Mouse (Mus musculus): Measurements from ENCODE around the gene Slc25a36. TPM values are rescaled to one million over a fixed set of nuclear protein-coding genes. Genes with fewer than 3 reads are reported as not detected.

The Slc25a36 gene
- total and polyA plus RNA-seq, 2 experiments: 0.95 to 8.3 TPM

- H3K36me3 ChIP-seq (ENCODE audit: control insufficient read depth, insufficient read depth, low read length): no peaks in the 10 kb centered on the region
- no peak overlapping the region for H3K27ac ChIP-seq (replicated peaks; ENCODE audit: insufficient read depth, low read depth, low read length)
- peaks cover 3% of the 10 kb centered on the region; the same call in 1 of the 2 replicates for H3K27me3 ChIP-seq (ENCODE audit: control insufficient read depth, insufficient read depth, low read length)
- no peak overlapping the region for H3K4me3 ChIP-seq (ENCODE audit: insufficient read depth, low read depth, low read length)
- no peak overlapping the region for H3K9ac ChIP-seq (ENCODE audit: low read depth, low read length)
- no peak for DNase-seq (ENCODE audit: extremely low read depth, low read depth, low spot score)
- H3K79me2 ChIP-seq (ENCODE audit: control insufficient read depth, insufficient read depth, low read length): no peaks in the 10 kb centered on the region
- TF ChIP-seq POLR2A (IDR thresholded peaks at IDR 0.05; ENCODE audit: extremely low read depth, insufficient read depth, low read length): no peak
- TF ChIP-seq CTCF (IDR thresholded peaks at IDR 0.05; ENCODE audit: low read depth, low read length): no peak
- H3K4me1 ChIP-seq (ENCODE audit: control insufficient read depth, insufficient read depth, low read length): no peaks in the 10 kb centered on the region
Observed at GRCm38 (mm10) chr9:97087850-97088249, 23.1 kb downstream of the Slc25a36 start.

GRCm38 (mm10) chr9:97084628-97085027, 26.3 kb downstream of the Slc25a36 start:
- 89% methylated on average over 2 of the region's 2 CpGs for WGBS

GRCm38 (mm10) chr9:97081106-97081862, 29.7 kb downstream of the Slc25a36 start:
- TF ChIP-seq CTCF (IDR thresholded peaks at IDR 0.05; ENCODE audit: low read depth, low read length) (no peak), POLR2A (IDR thresholded peaks at IDR 0.05; ENCODE audit: extremely low read depth, insufficient read depth, low read length) (no peak)
- no peak overlapping the region for H3K27ac ChIP-seq (replicated peaks; ENCODE audit: insufficient read depth, low read depth, low read length)

More at GRCm38 (mm10) chr9:97084628-97085027, 26.3 kb downstream of the Slc25a36 start:
- TF ChIP-seq CTCF (IDR thresholded peaks at IDR 0.05; ENCODE audit: low read depth, low read length): no peak
- no peak for TF ChIP-seq POLR2A (IDR thresholded peaks at IDR 0.05; ENCODE audit: extremely low read depth, insufficient read depth, low read length)
- Histone ChIP-seq H3K27me3 (ENCODE audit: control insufficient read depth, insufficient read depth, low read length) (no peaks in the 10 kb centered on the region), H3K79me2 (ENCODE audit: control insufficient read depth, insufficient read depth, low read length) (no peaks in the 10 kb centered on the region), H3K9ac (ENCODE audit: low read depth, low read length) (no peak overlapping the region), H3K4me1 (ENCODE audit: control insufficient read depth, insufficient read depth, low read length) (no peaks in the 10 kb centered on the region), H3K36me3 (ENCODE audit: control insufficient read depth, insufficient read depth, low read length) (no peaks in the 10 kb centered on the region), H3K4me3 (ENCODE audit: insufficient read depth, low read depth, low read length) (no peak overlapping the region), H3K27ac (replicated peaks; ENCODE audit: insufficient read depth, low read depth, low read length) (no peak overlapping the region)
- DNase-seq (ENCODE audit: extremely low read depth, low read depth, low spot score): no peak

GRCm38 (mm10) chr9:97069911-97070310, 41.0 kb downstream of the Slc25a36 start:
- no peaks in the 10 kb centered on the region; the same call in 1 of the 2 replicates for H3K4me1 ChIP-seq (ENCODE audit: control insufficient read depth, insufficient read depth, low read length)
- no peak overlapping the region for H3K9ac ChIP-seq (ENCODE audit: low read depth, low read length)
- H3K79me2 ChIP-seq (ENCODE audit: control insufficient read depth, insufficient read depth, low read length): no peaks in the 10 kb centered on the region
- no peak for TF ChIP-seq POLR2A (IDR thresholded peaks at IDR 0.05; ENCODE audit: extremely low read depth, insufficient read depth, low read length)
- no peak for TF ChIP-seq CTCF (IDR thresholded peaks at IDR 0.05; ENCODE audit: low read depth, low read length)
- 79% methylated on average over 5 of the region's 5 CpGs for WGBS
- no peaks in the 10 kb centered on the region for H3K27me3 ChIP-seq (ENCODE audit: control insufficient read depth, insufficient read depth, low read length)
- H3K36me3 ChIP-seq (ENCODE audit: control insufficient read depth, insufficient read depth, low read length): no peaks in the 10 kb centered on the region
- DNase-seq (ENCODE audit: extremely low read depth, low read depth, low spot score): no peak
- no peak overlapping the region for H3K27ac ChIP-seq (replicated peaks; ENCODE audit: insufficient read depth, low read depth, low read length)
- H3K4me3 ChIP-seq (ENCODE audit: insufficient read depth, low read depth, low read length): no peak overlapping the region

More at GRCm38 (mm10) chr9:97081106-97081862, 29.7 kb downstream of the Slc25a36 start:
- Histone ChIP-seq H3K79me2 (ENCODE audit: control insufficient read depth, insufficient read depth, low read length) (no peaks in the 10 kb centered on the region), H3K4me3 (ENCODE audit: insufficient read depth, low read depth, low read length) (no peak overlapping the region), H3K27me3 (ENCODE audit: control insufficient read depth, insufficient read depth, low read length) (0 out of 2 replicates have a peak, but pooled peaks cover 2% of the 10 kb centered on the region), H3K4me1 (ENCODE audit: control insufficient read depth, insufficient read depth, low read length) (no peaks in the 10 kb centered on the region), H3K36me3 (ENCODE audit: control insufficient read depth, insufficient read depth, low read length) (no peaks in the 10 kb centered on the region), H3K9ac (ENCODE audit: low read depth, low read length) (no peak overlapping the region)
- 71% methylated on average over 4 of the region's 4 CpGs for WGBS
- no peak for DNase-seq (ENCODE audit: extremely low read depth, low read depth, low spot score)

GRCm38 (mm10) chr9:97069466-97069865, 41.5 kb downstream of the Slc25a36 start:
- Histone ChIP-seq H3K27ac (replicated peaks; ENCODE audit: insufficient read depth, low read depth, low read length) (no peak overlapping the region), H3K9ac (ENCODE audit: low read depth, low read length) (no peak overlapping the region), H3K79me2 (ENCODE audit: control insufficient read depth, insufficient read depth, low read length) (no peaks in the 10 kb centered on the region), H3K4me3 (ENCODE audit: insufficient read depth, low read depth, low read length) (no peak overlapping the region), H3K27me3 (ENCODE audit: control insufficient read depth, insufficient read depth, low read length) (no peaks in the 10 kb centered on the region), H3K36me3 (ENCODE audit: control insufficient read depth, insufficient read depth, low read length) (no peaks in the 10 kb centered on the region), H3K4me1 (ENCODE audit: control insufficient read depth, insufficient read depth, low read length) (no peaks in the 10 kb centered on the region; the same call in 1 of the 2 replicates)
- no peak for DNase-seq (ENCODE audit: extremely low read depth, low read depth, low spot score)
- 90% methylated on average over 5 of the region's 5 CpGs for WGBS
- TF ChIP-seq POLR2A (IDR thresholded peaks at IDR 0.05; ENCODE audit: extremely low read depth, insufficient read depth, low read length): no peak
- TF ChIP-seq CTCF (IDR thresholded peaks at IDR 0.05; ENCODE audit: low read depth, low read length): no peak

All from liver, adult 2 months (tissue).